Mouse (Mus musculus): ENCODE measurements around the gene Frzb.

GRCm38 (mm10) chr2:80421990-80422389, 25.4 kb downstream of the Frzb start:
- no peak for TF ChIP-seq NANOG (IDR thresholded peaks at IDR 0.05; ENCODE audit: borderline replicate concordance, low read length)
- no peak for TF ChIP-seq CTCF (conservative IDR thresholded peaks at IDR 0.05; ENCODE audit: low read length)
- TF ChIP-seq POU5F1 (IDR thresholded peaks at IDR 0.05; ENCODE audit: borderline replicate concordance, low read length) = no peak

Measured in E14TG2a.4 (cell line).